Mouse (Mus musculus) neural tube, embryonic 11.5 days (tissue): ENCODE measurements around the gene Hmg20b. TPM values are rescaled to one million over a fixed set of nuclear protein-coding genes. Genes with fewer than 3 reads are reported as not detected.

ENCODE experiments used
- ATAC-seq: fragments of 200-750 bp; cut with Nextera tagmentation; 2 replicates; pipeline ENCODE4 v1.8.0; 2017; ENCODE audit warnings: moderate number of reproducible peaks, mild to moderate bottlenecking, moderate TSS enrichment, moderate library complexity; ENCODE audit not compliant: insufficient read depth, low FRiP score, low TSS enrichment
- DNase-seq: peaks from one replicate; pipeline ENCODE4 v3.0.0-alpha.2; 2015; ENCODE audit warnings: low spot score
- H3K27ac ChIP-seq: fragments of 300-500 bp; sonication (generic); 2 replicates; pipeline ENCODE4 v1.5.1; 2014; ENCODE audit warnings: low read depth, mild to moderate bottlenecking, low read length
- H3K27me3 ChIP-seq: fragments of 300-500 bp; sonication (generic); 2 replicates; pipeline ENCODE4 v1.6.1; 2014; ENCODE audit warnings: mild to moderate bottlenecking, low read length, mixed read lengths; ENCODE audit not compliant: control insufficient read depth, insufficient read depth
- H3K36me3 ChIP-seq: fragments of 300-500 bp; sonication (generic); 2 replicates; pipeline ENCODE4 v1.6.1; 2014; ENCODE audit warnings: mild to moderate bottlenecking, low read length, moderate library complexity, mixed read lengths; ENCODE audit not compliant: control insufficient read depth, insufficient read depth
- H3K4me1 ChIP-seq: fragments of 300-500 bp; sonication (generic); 2 replicates; pipeline ENCODE4 v1.6.1; 2014; ENCODE audit warnings: low read length, mixed read lengths; ENCODE audit not compliant: control insufficient read depth, insufficient read depth
- H3K4me2 ChIP-seq: fragments of 300-500 bp; sonication (generic); 2 replicates; pipeline ENCODE4 v1.6.1; 2014; ENCODE audit warnings: low read depth, mild to moderate bottlenecking, moderate library complexity
- H3K4me3 ChIP-seq: fragments of 300-500 bp; sonication (generic); 2 replicates; pipeline ENCODE4 v1.5.1; 2014; ENCODE audit warnings: low read depth, low read length
- H3K9ac ChIP-seq: fragments of 300-500 bp; sonication (generic); 2 replicates; pipeline ENCODE4 v1.6.1; 2014; ENCODE audit warnings: mild to moderate bottlenecking, low read length
- H3K9me3 ChIP-seq: fragments of 300-500 bp; sonication (generic); 2 replicates; pipeline ENCODE4 v1.6.1; 2016; ENCODE audit warnings: low read length; ENCODE audit not compliant: control insufficient read depth
- WGBS: fragments of 180-500 bp; shearing (Covaris S2); extraction: QIAGEN DNeasy Blood & Tissue Kit; methylation state at CpG from one replicate; pipeline ENCODE4 v1.1.7; 2014; 5-methylcytosine and 5-hydroxymethylcytosine counted together
- polyA plus RNA-seq: library from polyadenylated mRNA; unstranded; fragments of >200 nt; fragmentation: Nextera tagmentation; extraction: Ambion mirVana; gene quantifications from 2 replicates; pipeline ENCODE4 v1.2.1, GENCODE M21; 2014

Hmg20b gene
- polyA plus RNA-seq, 1 experiment from 2014 or later: 104 TPM

GRCm38 (mm10) chr10:81302781-81303218, 47.5 kb downstream of the Hmg20b start:
- no peak overlapping the region for H3K4me3 ChIP-seq
- WGBS: 83% methylated on average over 14 of the region's 14 CpGs
- H3K27me3 ChIP-seq: no peaks in the 10 kb centered on the region

GRCm38 (mm10) chr10:81302288-81302687, 48.0 kb downstream of the Hmg20b start:
- Histone ChIP-seq H3K4me2 (peak overlapping the region; percentile 14; the same call in 1 of the 2 replicates), H3K27ac (no peak overlapping the region), H3K9ac (no peak overlapping the region), H3K4me1 (no peaks in the 10 kb centered on the region; the same call in 1 of the 2 replicates), H3K36me3 (peaks cover 8% of the 10 kb centered on the region), H3K9me3 (no peaks in the 10 kb centered on the region), H3K27me3 (no peaks in the 10 kb centered on the region), H3K4me3 (peak overlapping the region; percentile 0; the same call in 1 of the 2 replicates)
- 75% methylated on average over 4 of the region's 4 CpGs for WGBS
- ATAC-seq: no peak
- DNase-seq: no peak

More at GRCm38 (mm10) chr10:81302781-81303218, 47.5 kb downstream of the Hmg20b start:
- 0 out of 2 replicates have a peak overlapping the region, but pooled peaks have one; percentile 20 for H3K27ac ChIP-seq
- H3K9me3 ChIP-seq: no peaks in the 10 kb centered on the region
- no peak overlapping the region for H3K4me2 ChIP-seq
- no peak overlapping the region for H3K9ac ChIP-seq
- peaks cover 11% of the 10 kb centered on the region for H3K36me3 ChIP-seq
- DNase-seq: no peak
- no peak for ATAC-seq
- H3K4me1 ChIP-seq: no peaks in the 10 kb centered on the region; the same call in 1 of the 2 replicates

DNA sequence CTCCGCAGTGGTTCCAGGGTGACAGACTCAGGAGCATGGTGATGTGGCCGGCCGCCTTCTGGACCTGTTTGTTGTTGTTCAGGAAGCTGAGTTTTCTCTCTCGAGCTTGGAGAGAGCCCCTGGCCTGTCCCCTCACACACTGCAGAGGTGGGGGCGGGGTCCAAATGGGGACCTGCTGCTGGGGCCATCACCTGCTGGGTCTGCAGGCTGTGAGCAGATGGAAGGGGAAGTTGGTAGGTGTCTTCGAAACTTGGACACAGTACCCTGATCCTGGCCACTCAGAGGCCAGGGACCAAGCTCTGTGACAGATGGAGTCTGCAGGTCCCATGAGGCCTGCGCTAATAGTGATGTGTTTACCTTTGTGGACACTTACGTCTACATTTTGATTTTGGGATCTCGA, 49.0 kb downstream of the Hmg20b start:
- Histone ChIP-seq H3K4me2 (no peak overlapping the region), H3K36me3 (no peaks in the 10 kb centered on the region; the same call in 1 of the 2 replicates), H3K4me1 (no peaks in the 10 kb centered on the region; the same call in 1 of the 2 replicates), H3K9ac (no peak overlapping the region), H3K27me3 (no peaks in the 10 kb centered on the region), H3K27ac (no peak overlapping the region), H3K9me3 (no peaks in the 10 kb centered on the region), H3K4me3 (no peak overlapping the region)
- 83% methylated on average over 9 of the region's 9 CpGs for WGBS
- ATAC-seq (no peak), DNase-seq (no peak)

DNA sequence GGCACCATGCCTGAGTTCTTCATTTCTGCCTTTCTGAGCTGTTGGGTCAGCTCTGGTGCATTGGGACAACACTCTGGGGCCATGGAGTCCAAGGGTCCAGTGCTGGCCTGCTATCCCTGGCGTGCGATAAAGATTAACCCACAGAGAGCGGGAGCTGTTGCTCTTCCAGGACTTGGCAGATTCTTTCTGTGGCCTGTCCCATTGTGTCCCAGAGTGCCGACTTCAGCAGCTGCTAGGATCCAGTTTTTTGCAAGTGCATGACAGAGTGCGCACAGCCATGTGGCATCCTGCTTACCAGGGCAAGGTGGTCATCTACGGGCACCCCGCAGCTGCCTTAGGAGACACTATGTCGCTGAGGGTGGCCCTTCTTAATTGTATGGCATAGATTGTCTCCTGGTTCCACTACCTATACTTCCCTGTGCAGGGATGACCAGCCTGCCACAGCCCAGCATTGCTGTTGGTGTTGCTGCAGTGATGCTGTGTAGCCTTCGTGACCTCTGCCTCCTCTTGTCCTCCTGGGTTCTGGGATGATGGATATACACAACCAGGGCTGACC, 49.9 kb downstream of the Hmg20b start:
- no peak overlapping the region for H3K27ac ChIP-seq

DNA sequence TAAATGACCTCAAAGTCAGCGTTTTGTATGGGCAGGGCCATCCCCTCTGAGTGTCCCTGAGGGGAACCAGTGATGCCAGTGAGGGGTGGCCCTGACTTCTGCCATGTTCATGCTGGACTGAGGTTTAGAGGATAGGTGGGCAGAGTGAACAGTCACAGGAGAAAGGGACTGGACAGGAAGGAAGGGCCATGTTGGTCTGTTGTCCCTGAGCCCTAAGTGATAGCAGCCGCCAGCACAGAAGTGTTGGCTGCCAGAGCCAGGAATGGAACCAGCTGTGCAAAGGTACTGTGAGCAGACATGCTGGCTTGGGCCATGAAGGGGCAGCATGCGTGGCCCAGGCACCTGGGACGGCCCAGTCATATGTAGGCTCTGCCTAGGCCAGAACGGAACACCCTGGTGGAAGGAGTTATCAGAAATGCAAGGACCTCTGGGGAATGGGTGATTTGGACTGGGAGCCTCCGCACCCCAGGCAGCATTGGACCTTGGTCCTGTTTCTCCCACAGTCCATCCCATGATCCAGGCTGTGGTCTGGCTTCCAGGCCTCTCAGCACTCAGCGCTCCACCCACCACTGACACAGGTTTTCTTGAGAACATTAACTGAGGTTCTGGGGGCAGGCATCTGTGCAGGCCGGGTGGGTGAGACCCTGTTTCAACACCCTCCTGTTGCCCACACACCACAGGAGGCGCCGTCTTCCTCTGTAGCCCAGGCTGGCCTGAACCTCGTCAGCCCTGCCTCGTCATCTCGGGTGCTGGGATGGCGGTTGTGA, 50.5 kb downstream of the Hmg20b start:
- no peak overlapping the region for H3K9ac ChIP-seq
- no peak overlapping the region for H3K4me2 ChIP-seq
- no peak for DNase-seq
- 89% methylated on average over 14 of the region's 14 CpGs for WGBS
- H3K27me3 ChIP-seq: no peaks in the 10 kb centered on the region
- H3K4me1 ChIP-seq: no peaks in the 10 kb centered on the region; the same call in 1 of the 2 replicates
- no peaks in the 10 kb centered on the region for H3K36me3 ChIP-seq
- H3K4me3 ChIP-seq: no peak overlapping the region
- H3K27ac ChIP-seq: no peak overlapping the region
- no peaks in the 10 kb centered on the region for H3K9me3 ChIP-seq
- ATAC-seq: no peak

More for the DNA sequence above, 49.9 kb downstream of the Hmg20b start:
- 89% methylated on average over 9 of the region's 9 CpGs for WGBS
- DNase-seq: no peak
- Histone ChIP-seq H3K9ac (no peak overlapping the region), H3K4me1 (no peaks in the 10 kb centered on the region; the same call in 1 of the 2 replicates), H3K4me2 (no peak overlapping the region), H3K4me3 (no peak overlapping the region), H3K36me3 (no peaks in the 10 kb centered on the region), H3K27me3 (no peaks in the 10 kb centered on the region), H3K9me3 (no peaks in the 10 kb centered on the region)
- ATAC-seq: no peak

- Histone ChIP-seq H3K9me3 (no peaks in the 10 kb centered on the region), H3K4me1 (peaks cover 10% of the 10 kb centered on the region), H3K9ac (no peak overlapping the region), H3K4me3 (no peak overlapping the region), H3K36me3 (no peaks in the 10 kb centered on the region), H3K4me2 (no peak overlapping the region), H3K27ac (no peak overlapping the region), H3K27me3 (no peaks in the 10 kb centered on the region)
- ATAC-seq (no peak), DNase-seq (no peak)
- 93% methylated on average over 17 of the region's 17 CpGs for WGBS
Observed at GRCm38 (mm10) chr10:81298369-81299100, 51.7 kb downstream of the Hmg20b start.

DNA sequence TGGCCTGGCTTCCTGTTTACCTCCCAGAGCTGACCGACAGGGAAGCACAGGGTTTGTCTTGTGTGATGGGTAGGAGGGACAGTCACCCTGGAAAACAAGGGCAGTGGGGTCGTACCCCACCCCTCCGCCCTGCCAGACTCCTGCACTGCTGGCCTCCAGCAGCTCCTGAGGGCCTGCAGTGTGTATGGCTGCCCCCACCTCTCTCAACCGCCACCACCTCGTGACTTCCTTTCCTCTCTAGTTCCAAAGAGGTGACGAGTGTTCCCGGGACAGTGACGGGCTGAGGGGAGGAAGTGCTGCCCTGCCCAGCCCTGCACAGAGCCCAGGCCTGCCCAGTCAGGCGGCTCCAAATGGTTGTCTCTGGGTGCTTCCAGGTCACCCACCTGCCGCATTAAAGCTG, 52.4 kb downstream of the Hmg20b start:
- H3K4me1 ChIP-seq: peaks cover 12% of the 10 kb centered on the region
- H3K4me3 ChIP-seq: no peak overlapping the region
- no peak overlapping the region for H3K9ac ChIP-seq
- no peak overlapping the region for H3K27ac ChIP-seq
- H3K36me3 ChIP-seq: no peaks in the 10 kb centered on the region
- no peak for ATAC-seq
- H3K27me3 ChIP-seq: no peaks in the 10 kb centered on the region
- no peaks in the 10 kb centered on the region for H3K9me3 ChIP-seq
- no peak for DNase-seq
- WGBS: 66% methylated on average over 10 of the region's 10 CpGs
- H3K4me2 ChIP-seq: no peak overlapping the region

DNA sequence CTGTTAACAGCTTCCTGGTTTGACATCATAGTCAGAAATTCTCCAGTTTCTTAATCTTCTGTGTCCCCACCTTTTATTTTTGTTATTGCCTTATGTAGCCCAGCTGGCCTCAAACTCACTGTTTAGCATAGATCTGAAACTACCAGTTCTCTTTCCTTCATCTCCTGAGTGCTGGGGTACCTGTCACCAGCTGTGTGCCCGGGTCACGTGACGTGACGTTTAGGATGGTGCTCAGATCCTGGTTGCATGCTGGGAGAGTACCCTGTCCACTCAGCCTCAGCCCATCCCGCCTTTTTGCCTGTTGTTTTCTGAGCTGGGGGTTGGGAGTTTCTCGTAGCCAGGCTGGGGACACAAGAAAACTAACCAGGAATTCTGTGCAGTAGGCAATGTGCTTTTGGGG, 53.0 kb downstream of the Hmg20b start:
- Histone ChIP-seq H3K4me1 (peaks cover 12% of the 10 kb centered on the region), H3K4me3 (no peak overlapping the region), H3K36me3 (no peaks in the 10 kb centered on the region), H3K9ac (no peak overlapping the region), H3K27ac (no peak overlapping the region), H3K27me3 (no peaks in the 10 kb centered on the region), H3K9me3 (no peaks in the 10 kb centered on the region), H3K4me2 (no peak overlapping the region)
- ATAC-seq: no peak
- DNase-seq: no peak
- WGBS: 74% methylated on average over 6 of the region's 6 CpGs
